Mouse (Mus musculus) gastrocnemius, adult 18-20 months (tissue): Measurements from ENCODE around the gene Nrip1. TPM values are rescaled to one million over a fixed set of nuclear protein-coding genes. Genes with fewer than 3 reads are reported as not detected.
A peak's percentile ranks its signal among the peaks of the same experiment; 100 is the strongest.
"Not testable (repeated sequence)": the region's sequence is repeated elsewhere in the genome, so short reads cannot be mapped to it uniquely, and the experiment has no call there.

Source experiments
- DNase-seq: peaks from one replicate; pipeline ENCODE4 v3.0.0; 2021; ENCODE audit warnings: low spot score
- long read RNA-seq, 2 experiments: library from polyadenylated mRNA; stranded (forward); transcript quantifications; one replicate each; pipeline ENCODE4 v2.0.0; 2021
- total RNA-seq, 2 experiments: library from RNA; stranded (reverse); gene quantifications; 2 replicates each; pipeline ENCODE4 v1.2.3; 2021

Nrip1 gene
- 10 to 100 TPM; 32.8 to 45.6 TPM for total RNA-seq
- long read RNA-seq, experiment 1, full-length matches to known transcripts = 2 of 8 reads
- long read RNA-seq, experiment 1, partial matches to known transcripts = 0 of 8 reads
- long read RNA-seq, experiment 1, other reads (novel, unspliced or antisense) = 6 of 8 reads
- long read RNA-seq, experiment 2, full-length matches to known transcripts = 4 of 7 reads
- long read RNA-seq, experiment 2, partial matches to known transcripts = 0 of 7 reads
- long read RNA-seq, experiment 2, other reads (novel, unspliced or antisense) = 3 of 7 reads

GRCm38 (mm10) chr16:76373671-76374091 lies at the start of gene Nrip1:
Gene Nrip1 (minus strand): TSS chr16:76373827.
- peak; percentile 56 for DNase-seq

- DNase-seq = no peak
Measured at GRCm38 (mm10) chr16:76422531-76422930, 48.9 kb upstream of the Nrip1 start.

GRCm38 (mm10) chr16:76419849-76420248 lies 46.2 kb upstream of the Nrip1 start:
- DNase-seq = no peak

- no peak for DNase-seq
Measured at GRCm38 (mm10) chr16:76416477-76416876, 42.9 kb upstream of the Nrip1 start.

GRCm38 (mm10) chr16:76416060-76416438 lies 42.4 kb upstream of the Nrip1 start:
- DNase-seq = no peak

GRCm38 (mm10) chr16:76415407-76416059 lies 41.9 kb upstream of the Nrip1 start:
- no peak for DNase-seq

- DNase-seq = no peak
Measured at GRCm38 (mm10) chr16:76414528-76414927, 40.9 kb upstream of the Nrip1 start.

- no peak for DNase-seq
Measured at GRCm38 (mm10) chr16:76413581-76413980, 40.0 kb upstream of the Nrip1 start.

- no peak for DNase-seq
Measured at GRCm38 (mm10) chr16:76409355-76409722, 35.7 kb upstream of the Nrip1 start.

GRCm38 (mm10) chr16:76408696-76409354 lies 35.2 kb upstream of the Nrip1 start:
- DNase-seq = no peak

GRCm38 (mm10) chr16:76408241-76408640 lies 34.6 kb upstream of the Nrip1 start:
- no peak for DNase-seq

- peak; percentile 75 for DNase-seq
Measured at GRCm38 (mm10) chr16:76407321-76407920, 33.8 kb upstream of the Nrip1 start.

- peak; percentile 24 for DNase-seq
Measured at GRCm38 (mm10) chr16:76406897-76407296, 33.3 kb upstream of the Nrip1 start.

- peak; percentile 33 for DNase-seq
Measured at GRCm38 (mm10) chr16:76406319-76406718, 32.7 kb upstream of the Nrip1 start.

GRCm38 (mm10) chr16:76403305-76403704 lies 29.7 kb upstream of the Nrip1 start:
- not testable (repeated sequence) for DNase-seq

- DNase-seq = no peak
Measured at GRCm38 (mm10) chr16:76396512-76396911, 22.9 kb upstream of the Nrip1 start.

GRCm38 (mm10) chr16:76393267-76393666 lies 19.6 kb upstream of the Nrip1 start:
- DNase-seq = no peak

- no peak for DNase-seq
Measured at GRCm38 (mm10) chr16:76386496-76386895, 12.9 kb upstream of the Nrip1 start.

GRCm38 (mm10) chr16:76386071-76386470 lies 12.4 kb upstream of the Nrip1 start:
- DNase-seq = no peak

GRCm38 (mm10) chr16:76377211-76377610 lies 3.6 kb upstream of the Nrip1 start:
- DNase-seq = no peak

GRCm38 (mm10) chr16:76376661-76377060 lies 3.0 kb upstream of the Nrip1 start:
- DNase-seq = no peak

GRCm38 (mm10) chr16:76372941-76373561 lies 576 bp downstream of the Nrip1 start:
- peak; percentile 82 for DNase-seq
